Mouse (Mus musculus) layer of hippocampus, adult 8-10 months (tissue): Measurements from ENCODE around the gene Slc44a2. TPM values are rescaled to one million over a fixed set of nuclear protein-coding genes. Genes with fewer than 3 reads are reported as not detected.
"Not testable (repeated sequence)": the region's sequence is repeated elsewhere in the genome, so short reads cannot be mapped to it uniquely, and the experiment has no call there.

ENCODE experiments used
- DNase-seq, 2 experiments: peaks; one replicate each; pipeline ENCODE4 v3.0.0; 2022; ENCODE audit warnings: low spot score in 2 of 2
- total RNA-seq, 4 experiments: library from RNA; stranded (reverse); gene quantifications; 2 replicates each; pipeline ENCODE4 v1.2.4; 2022

Gene Slc44a2
- 10 to 100 TPM; 55.2 to 74.2 (median 64.7) TPM for total RNA-seq

GRCm38 (mm10) chr9:21320619-21321512 is at the start of gene Slc44a2:
Gene Slc44a2 (plus strand): TSS chr9:21320698.
- peak; percentile 29 to 67 for DNase-seq

GRCm38 (mm10) chr9:21272391-21272790 is 48.1 kb upstream of the Slc44a2 start:
- no peak for DNase-seq

GRCm38 (mm10) chr9:21273094-21273493 is 47.4 kb upstream of the Slc44a2 start:
- DNase-seq = no peak

- no peak for DNase-seq
Measured at GRCm38 (mm10) chr9:21273520-21274228, 46.8 kb upstream of the Slc44a2 start.

GRCm38 (mm10) chr9:21274336-21274735 is 46.2 kb upstream of the Slc44a2 start:
- no peak for DNase-seq

GRCm38 (mm10) chr9:21275013-21275710 is 45.3 kb upstream of the Slc44a2 start:
- DNase-seq = no peak

GRCm38 (mm10) chr9:21275727-21276126 is 44.8 kb upstream of the Slc44a2 start:
- DNase-seq = no peak

- no peak for DNase-seq
Measured at GRCm38 (mm10) chr9:21276307-21276706, 44.2 kb upstream of the Slc44a2 start.

- no peak for DNase-seq
Measured at GRCm38 (mm10) chr9:21277776-21278175, 42.7 kb upstream of the Slc44a2 start.

- DNase-seq = no peak
Measured at GRCm38 (mm10) chr9:21283591-21283990, 36.9 kb upstream of the Slc44a2 start.

- no peak for DNase-seq
Measured at GRCm38 (mm10) chr9:21283994-21284393, 36.5 kb upstream of the Slc44a2 start.

- DNase-seq = no peak
Measured at GRCm38 (mm10) chr9:21286753-21287152, 33.7 kb upstream of the Slc44a2 start.

GRCm38 (mm10) chr9:21287571-21288402 is 32.7 kb upstream of the Slc44a2 start, which contains the start of gene Kri1:
Gene Kri1 (minus strand): TSS chr9:21287969.
- peak; percentile 95 to 96 for DNase-seq

GRCm38 (mm10) chr9:21288404-21289336 is 31.8 kb upstream of the Slc44a2 start:
- DNase-seq = no peak

GRCm38 (mm10) chr9:21289337-21289671 is 31.2 kb upstream of the Slc44a2 start:
- DNase-seq = no peak

GRCm38 (mm10) chr9:21290589-21290988 is 29.9 kb upstream of the Slc44a2 start:
- no peak for DNase-seq

- DNase-seq = peak; percentile 99 to 100
Measured at GRCm38 (mm10) chr9:21291022-21291787, 29.3 kb upstream of the Slc44a2 start, which contains the start of gene Cdkn2d. Gene Cdkn2d (minus strand): TSS chr9:21291407.

GRCm38 (mm10) chr9:21291868-21292267 is 28.6 kb upstream of the Slc44a2 start:
- not testable (repeated sequence) for DNase-seq

GRCm38 (mm10) chr9:21292271-21292670 is 28.2 kb upstream of the Slc44a2 start:
- DNase-seq = no peak
